Mouse (Mus musculus): ENCODE data around the gene Sys1. TPM values are rescaled to one million over a fixed set of nuclear protein-coding genes. Genes with fewer than 3 reads are reported as not detected.
A peak's percentile ranks its signal among the peaks of the same experiment; 100 is the strongest.

Gene Sys1
- polyA plus RNA-seq, 1 experiment from 2014 or later = 63.3 TPM

GRCm38 (mm10) chr2:164436215-164436913 lies 20.4 kb upstream of the Sys1 start:
- DNase-seq (ENCODE audit: low spot score) (peak; percentile 30), ATAC-seq (ENCODE audit: low read depth) (no peak)
- WGBS = 15% methylated on average over 8 of the region's 8 CpGs
- Histone ChIP-seq H3K4me2 (ENCODE audit: low read depth, low read length) (peak overlapping the region; percentile 23), H3K9ac (ENCODE audit: low read depth, low read length) (peak overlapping the region; percentile 8; the same call in 1 of the 2 replicates), H3K9me3 (ENCODE audit: control insufficient read depth, low read length) (no peaks in the 10 kb centered on the region), H3K27me3 (replicated peaks; ENCODE audit: control insufficient read depth, insufficient read depth, low read length) (no peaks in the 10 kb centered on the region), H3K4me3 (ENCODE audit: low read depth, low read length) (no peak overlapping the region), H3K36me3 (ENCODE audit: control insufficient read depth, insufficient read depth, low read length) (no peaks in the 10 kb centered on the region), H3K4me1 (ENCODE audit: control insufficient read depth, insufficient read depth, low read length) (peaks cover 83% of the 10 kb centered on the region), H3K27ac (replicated peaks; ENCODE audit: low read depth, low read length) (peak overlapping the region; percentile 81)

- Histone ChIP-seq H3K27ac (replicated peaks; ENCODE audit: low read depth, low read length) (peak overlapping the region; percentile 81), H3K36me3 (ENCODE audit: control insufficient read depth, insufficient read depth, low read length) (no peaks in the 10 kb centered on the region), H3K4me1 (ENCODE audit: control insufficient read depth, insufficient read depth, low read length) (peaks cover 82% of the 10 kb centered on the region), H3K9me3 (ENCODE audit: control insufficient read depth, low read length) (no peaks in the 10 kb centered on the region), H3K9ac (ENCODE audit: low read depth, low read length) (peak overlapping the region; percentile 8; the same call in 1 of the 2 replicates), H3K4me2 (ENCODE audit: low read depth, low read length) (peak overlapping the region; percentile 15; the same call in 1 of the 2 replicates), H3K27me3 (replicated peaks; ENCODE audit: control insufficient read depth, insufficient read depth, low read length) (no peaks in the 10 kb centered on the region), H3K4me3 (ENCODE audit: low read depth, low read length) (no peak overlapping the region)
- 54% methylated on average over 3 of the region's 3 CpGs for WGBS
- 0 out of 2 replicates have a peak, but pooled peaks have one; percentile 9 for ATAC-seq (ENCODE audit: low read depth)
- peak; percentile 36 for DNase-seq (ENCODE audit: low spot score)
These were observed 19.8 kb upstream of the Sys1 start for GRCm38 (mm10) chr2:164436961-164437360.

GRCm38 (mm10) chr2:164437710-164438109 lies 19.1 kb upstream of the Sys1 start:
- Histone ChIP-seq H3K9me3 (ENCODE audit: control insufficient read depth, low read length) (no peaks in the 10 kb centered on the region), H3K4me2 (ENCODE audit: low read depth, low read length) (no peak overlapping the region)

GRCm38 (mm10) chr2:164438257-164438656 lies 18.5 kb upstream of the Sys1 start:
- H3K4me2 ChIP-seq (ENCODE audit: low read depth, low read length) = no peak overlapping the region
- no peak for DNase-seq (ENCODE audit: low spot score)
- no peaks in the 10 kb centered on the region for H3K9me3 ChIP-seq (ENCODE audit: control insufficient read depth, low read length)
- no peak overlapping the region for H3K27ac ChIP-seq (replicated peaks; ENCODE audit: low read depth, low read length)
- no peak overlapping the region for H3K9ac ChIP-seq (ENCODE audit: low read depth, low read length)
- no peak for ATAC-seq (ENCODE audit: low read depth)
- no peak overlapping the region for H3K4me3 ChIP-seq (ENCODE audit: low read depth, low read length)
- H3K27me3 ChIP-seq (replicated peaks; ENCODE audit: control insufficient read depth, insufficient read depth, low read length) = no peaks in the 10 kb centered on the region
- 58% methylated on average over 8 of the region's 8 CpGs for WGBS
- no peaks in the 10 kb centered on the region for H3K36me3 ChIP-seq (ENCODE audit: control insufficient read depth, insufficient read depth, low read length)
- peaks cover 70% of the 10 kb centered on the region for H3K4me1 ChIP-seq (ENCODE audit: control insufficient read depth, insufficient read depth, low read length)

More at GRCm38 (mm10) chr2:164437710-164438109, 19.1 kb upstream of the Sys1 start:
- ATAC-seq (ENCODE audit: low read depth) (no peak), DNase-seq (ENCODE audit: low spot score) (no peak)
- Histone ChIP-seq H3K36me3 (ENCODE audit: control insufficient read depth, insufficient read depth, low read length) (no peaks in the 10 kb centered on the region), H3K4me3 (ENCODE audit: low read depth, low read length) (no peak overlapping the region), H3K27ac (replicated peaks; ENCODE audit: low read depth, low read length) (0 out of 2 replicates have a peak overlapping the region, but pooled peaks have one; percentile 81), H3K4me1 (ENCODE audit: control insufficient read depth, insufficient read depth, low read length) (peaks cover 74% of the 10 kb centered on the region), H3K27me3 (replicated peaks; ENCODE audit: control insufficient read depth, insufficient read depth, low read length) (no peaks in the 10 kb centered on the region), H3K9ac (ENCODE audit: low read depth, low read length) (no peak overlapping the region)
- 57% methylated on average over 6 of the region's 6 CpGs for WGBS

GRCm38 (mm10) chr2:164439001-164439421 lies 17.8 kb upstream of the Sys1 start:
- no peak overlapping the region for H3K9ac ChIP-seq (ENCODE audit: low read depth, low read length)
- no peaks in the 10 kb centered on the region for H3K9me3 ChIP-seq (ENCODE audit: control insufficient read depth, low read length)
- H3K36me3 ChIP-seq (ENCODE audit: control insufficient read depth, insufficient read depth, low read length) = no peaks in the 10 kb centered on the region
- no peaks in the 10 kb centered on the region for H3K27me3 ChIP-seq (replicated peaks; ENCODE audit: control insufficient read depth, insufficient read depth, low read length)
- ATAC-seq (ENCODE audit: low read depth) (no peak), DNase-seq (ENCODE audit: low spot score) (no peak)
- no peak overlapping the region for H3K27ac ChIP-seq (replicated peaks; ENCODE audit: low read depth, low read length)
- peaks cover 66% of the 10 kb centered on the region for H3K4me1 ChIP-seq (ENCODE audit: control insufficient read depth, insufficient read depth, low read length)
- H3K4me2 ChIP-seq (ENCODE audit: low read depth, low read length) = no peak overlapping the region
- no peak overlapping the region for H3K4me3 ChIP-seq (ENCODE audit: low read depth, low read length)
- 64% methylated on average over 3 of the region's 3 CpGs for WGBS

- Histone ChIP-seq H3K27ac (replicated peaks; ENCODE audit: low read depth, low read length) (no peak overlapping the region), H3K4me2 (ENCODE audit: low read depth, low read length) (peak overlapping the region; percentile 91), H3K4me1 (ENCODE audit: control insufficient read depth, insufficient read depth, low read length) (peaks cover 60% of the 10 kb centered on the region), H3K4me3 (ENCODE audit: low read depth, low read length) (peak overlapping the region; percentile 76; the same call in 1 of the 2 replicates), H3K36me3 (ENCODE audit: control insufficient read depth, insufficient read depth, low read length) (no peaks in the 10 kb centered on the region), H3K27me3 (replicated peaks; ENCODE audit: control insufficient read depth, insufficient read depth, low read length) (no peaks in the 10 kb centered on the region), H3K9me3 (ENCODE audit: control insufficient read depth, low read length) (no peaks in the 10 kb centered on the region), H3K9ac (ENCODE audit: low read depth, low read length) (no peak overlapping the region)
- ATAC-seq (ENCODE audit: low read depth) (no peak), DNase-seq (ENCODE audit: low spot score) (peak; percentile 60)
- 51% methylated on average over 5 of the region's 5 CpGs for WGBS
These were observed 16.4 kb upstream of the Sys1 start for GRCm38 (mm10) chr2:164440314-164440713.

GRCm38 (mm10) chr2:164441155-164441554 lies 15.6 kb upstream of the Sys1 start:
- H3K27ac ChIP-seq (replicated peaks; ENCODE audit: low read depth, low read length) = no peak overlapping the region
- ATAC-seq (ENCODE audit: low read depth) = no peak
- H3K27me3 ChIP-seq (replicated peaks; ENCODE audit: control insufficient read depth, insufficient read depth, low read length) = no peaks in the 10 kb centered on the region
- H3K4me1 ChIP-seq (ENCODE audit: control insufficient read depth, insufficient read depth, low read length) = peaks cover 52% of the 10 kb centered on the region
- H3K9me3 ChIP-seq (ENCODE audit: control insufficient read depth, low read length) = no peaks in the 10 kb centered on the region
- H3K9ac ChIP-seq (ENCODE audit: low read depth, low read length) = peak overlapping the region; percentile 85; the same call in 1 of the 2 replicates
- no peak for DNase-seq (ENCODE audit: low spot score)
- H3K36me3 ChIP-seq (ENCODE audit: control insufficient read depth, insufficient read depth, low read length) = no peaks in the 10 kb centered on the region
- peak overlapping the region; percentile 76 for H3K4me3 ChIP-seq (ENCODE audit: low read depth, low read length)
- 32% methylated on average over 8 of the region's 8 CpGs for WGBS
- peak overlapping the region; percentile 91 for H3K4me2 ChIP-seq (ENCODE audit: low read depth, low read length)

GRCm38 (mm10) chr2:164441731-164442130 lies 15.0 kb upstream of the Sys1 start:
- DNase-seq (ENCODE audit: low spot score) = no peak
- peak overlapping the region; percentile 91 for H3K4me2 ChIP-seq (ENCODE audit: low read depth, low read length)
- no peaks in the 10 kb centered on the region for H3K36me3 ChIP-seq (ENCODE audit: control insufficient read depth, insufficient read depth, low read length)
- peak overlapping the region; percentile 85 for H3K9ac ChIP-seq (ENCODE audit: low read depth, low read length)
- no peak for ATAC-seq (ENCODE audit: low read depth)
- H3K27ac ChIP-seq (replicated peaks; ENCODE audit: low read depth, low read length) = no peak overlapping the region
- no peaks in the 10 kb centered on the region for H3K27me3 ChIP-seq (replicated peaks; ENCODE audit: control insufficient read depth, insufficient read depth, low read length)
- H3K4me3 ChIP-seq (ENCODE audit: low read depth, low read length) = peak overlapping the region; percentile 76
- peaks cover 46% of the 10 kb centered on the region for H3K4me1 ChIP-seq (ENCODE audit: control insufficient read depth, insufficient read depth, low read length)
- H3K9me3 ChIP-seq (ENCODE audit: control insufficient read depth, low read length) = no peaks in the 10 kb centered on the region
- WGBS = 27% methylated on average over 7 of the region's 7 CpGs

All from embryonic facial prominence, embryonic 14.5 days (tissue).